Comparison of ENCODE assay signal across 12 mouse cellular contexts in the genomic region with DNA sequence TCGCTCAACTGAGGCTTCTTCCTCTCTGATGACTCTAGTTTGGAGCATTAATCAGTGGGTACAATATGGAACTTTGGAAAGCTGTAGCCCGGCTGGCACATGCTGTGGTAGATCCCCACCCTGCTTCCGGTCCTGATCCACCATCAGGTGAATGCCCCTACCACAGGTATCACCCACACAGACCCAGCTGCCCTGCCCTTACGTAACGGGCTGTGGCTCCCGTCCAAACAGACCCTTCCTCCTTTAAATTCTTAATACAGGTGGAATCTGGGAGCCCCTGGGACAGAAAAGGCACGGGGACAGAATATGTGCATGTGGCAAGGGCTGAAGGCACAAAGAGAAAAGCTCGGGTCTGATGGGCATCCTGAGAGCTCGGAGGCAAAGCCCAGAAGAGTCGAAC. TPM values are rescaled to one million over a fixed set of nuclear protein-coding genes. Genes with fewer than 3 reads are reported as not detected.
DNase-seq lines count a peak whose midpoint lies in the region; ATAC-seq lines count a peak whose summit lies in the region.
"Had no signal": no experiment of that assay in that cellular context is flagged by ENCODE, and none has a peak within 500 bp of the region (broad histone marks: within the 10 kb centered on the region; RNA-seq: fewer than 3 reads in every experiment).

No protein-coding gene starts in this region.

- intact Hi-C loops in heart, postnatal 25 days (cut with DNase I), result no loop called here

- ATAC-seq in erythroid progenitor cell, adult 5-6 weeks (replicated peaks; ENCODE audit: low FRiP score, poor library complexity, severe bottlenecking), result no peak
- ATAC-seq: forebrain, embryonic 14.5 days; hindbrain, embryonic 16.5 days; liver, embryonic 12.5 days had no signal

- peak; percentile 6 to 19 for DNase-seq in adrenal gland, adult (ENCODE audit: inconsistent age in 2 of 2, low spot score in 1 of 2)
- DNase-seq in adrenal gland, postnatal 36 days, result no peak
- DNase-seq in heart, postnatal 25 days (ENCODE audit: low spot score), result peak; percentile 0
- DNase-seq in heart, adult 9 months (ENCODE audit: low spot score in 2 of 2), result no peak
- peak; percentile 15 to 17 for DNase-seq in right cerebral cortex, postnatal 10 days (ENCODE audit: low spot score in 2 of 2)
- DNase-seq in right cerebral cortex, adult 18-20 months, result no peak
- peak; percentile 10 for DNase-seq in urinary bladder, adult 2 months (ENCODE audit: low spot score)
- DNase-seq: thymus, adult 2 months had no signal

RNA-seq across cellular contexts. Expression of gene Ptgis, which starts 35.5 kb away (rescaled TPM):
- total RNA-seq in adrenal gland, postnatal 36 days (2021), result 10 to 100 TPM; 24.7 to 31.7 TPM
- total RNA-seq in heart, postnatal 25 days (2021), result 10 to 100 TPM; 18.8 to 24.6 TPM
- 98.4 and 106 TPM in 2 replicates for polyA plus RNA-seq in urinary bladder, adult 2 months (2012; rRNA removed)
- not detected in 2 replicates for total RNA-seq in erythroid progenitor cell, adult 5-6 weeks (2015; ENCODE audit: low replicate concordance)
- total RNA-seq in erythroid progenitor cell, adult 5-6 weeks (2017; ENCODE audit: low replicate concordance), result not detected in 2 replicates

Comparison
In these comparisons a context has a peak if more than half of its experiments do, and no peak if none do; other contexts are left out.
1. DNase-seq: peak in adrenal gland, adult (2 of 2), heart, postnatal 25 days (single experiment), right cerebral cortex, postnatal 10 days (2 of 2) and urinary bladder, adult 2 months (single experiment); none in adrenal gland, postnatal 36 days (0 of 2), heart, adult 9 months (0 of 2) and right cerebral cortex, adult 18-20 months (single experiment).
2. RNA of gene Ptgis, which starts 35.5 kb away (total RNA-seq): 24.7 to 31.7 TPM in adrenal gland, postnatal 36 days and 18.8 to 24.6 TPM in heart, postnatal 25 days; not detected in erythroid progenitor cell, adult 5-6 weeks; every median in the first group is over 10 times any median in the second.